ENCODE assay signal across 9 mouse cellular contexts in genomic region chr9:23221976-23222375, GRCm38 (mm10). TPM values are rescaled to one million over a fixed set of nuclear protein-coding genes. Genes with fewer than 3 reads are reported as not detected.
DNase-seq lines count a peak whose midpoint lies in the region; ATAC-seq lines count a peak whose summit lies in the region.
"Had no signal": no experiment of that assay in that cellular context is flagged by ENCODE, and none has a peak within 500 bp of the region (broad histone marks: within the 10 kb centered on the region; RNA-seq: fewer than 3 reads in every experiment).

No protein-coding gene starts in this region.

- no peaks in the 10 kb centered on the region for H3K9me3 ChIP-seq in forebrain, embryonic 13.5 days (replicated peaks)
- H3K9me3 ChIP-seq in liver, embryonic 16.5 days (replicated peaks; ENCODE audit: control insufficient read depth, low read length), result no peaks in the 10 kb centered on the region

- H3K27ac ChIP-seq in forebrain, embryonic 13.5 days, result no peak overlapping the region; the same call in 1 of the 2 replicates
- H3K27ac ChIP-seq in liver, embryonic 16.5 days (ENCODE audit: low read length), result no peak overlapping the region
- H3K27ac ChIP-seq: macrophage had no signal

- no peaks in the 10 kb centered on the region for H3K36me3 ChIP-seq in forebrain, embryonic 13.5 days (ENCODE audit: poor library complexity, severe bottlenecking)
- no peaks in the 10 kb centered on the region for H3K36me3 ChIP-seq in liver, embryonic 16.5 days (ENCODE audit: control insufficient read depth, insufficient read depth)

- intact Hi-C loops in heart, postnatal 14 days (cut with DNase I), result no loop called here

- 13% methylated on average over 4 of the region's 5 CpGs for WGBS in forebrain, embryonic 13.5 days
- WGBS in liver, embryonic 16.5 days (ENCODE audit: insufficient replicate concordance), result 16% methylated on average over 5 of the region's 5 CpGs

- H3K27me3 ChIP-seq in forebrain, embryonic 13.5 days, result peaks cover 33% of the 10 kb centered on the region
- H3K27me3 ChIP-seq in liver, embryonic 16.5 days (ENCODE audit: control insufficient read depth, insufficient read depth, low read depth, low read length), result peaks cover 44% of the 10 kb centered on the region

- peak overlapping the region; percentile 97 for H3K4me2 ChIP-seq in forebrain, embryonic 13.5 days
- H3K4me2 ChIP-seq in liver, embryonic 16.5 days (ENCODE audit: low read depth, low read length), result peak overlapping the region; percentile 56; the same call in 1 of the 2 replicates

- peak; percentile 85 for DNase-seq in heart, adult 11 months
- DNase-seq in heart, postnatal 14 days, result no peak
- DNase-seq in 3T3-L1 (ENCODE audit: low read depth, low spot score), result peak; percentile 12
- DNase-seq in urinary bladder, adult 18-20 months (ENCODE audit: low spot score in 2 of 2), result no peak
- DNase-seq in cerebellum, postnatal 10 days, result no peak
- DNase-seq in spleen, postnatal 10 days (ENCODE audit: low spot score in 2 of 2), result no peak

- peaks cover 32% of the 10 kb centered on the region for H3K4me1 ChIP-seq in forebrain, embryonic 13.5 days
- H3K4me1 ChIP-seq in liver, embryonic 16.5 days (ENCODE audit: control insufficient read depth, low read depth, low read length), result no peaks in the 10 kb centered on the region

- H3K4me3 ChIP-seq in forebrain, embryonic 13.5 days, result peak overlapping the region; percentile 79
- no peak overlapping the region for H3K4me3 ChIP-seq in liver, embryonic 16.5 days (ENCODE audit: low read depth, low read length)

- no peak for ATAC-seq in forebrain, embryonic 13.5 days
- no peak for ATAC-seq in liver, embryonic 16.5 days (ENCODE audit: low read depth)

- peak overlapping the region; percentile 89 for H3K9ac ChIP-seq in forebrain, embryonic 13.5 days
- no peak overlapping the region for H3K9ac ChIP-seq in liver, embryonic 16.5 days (ENCODE audit: low read depth, low read length)

RNA-seq across cellular contexts. Expression of gene Bmper, which starts 0.9 kb away (rescaled TPM):
- total RNA-seq in heart, postnatal 14 days (2021), result 1 to 10 TPM; 3.3 to 4.2 TPM
- 13.7 and 17.4 TPM in 2 replicates for polyA plus RNA-seq in forebrain, embryonic 13.5 days (2015; fragmentation: Nextera tagmentation; extraction: Ambion mirVana)
- 0.40 and 0.47 TPM in 2 replicates for polyA plus RNA-seq in liver, embryonic 16.5 days (2015; fragmentation: Nextera tagmentation; extraction: Ambion mirVana)
- polyA plus RNA-seq: macrophage had no signal

Comparison
In these comparisons a context has a peak if more than half of its experiments do, and no peak if none do; other contexts are left out.
1. DNase-seq: peak in heart, adult 11 months (single experiment) and 3T3-L1 (single experiment); none in heart, postnatal 14 days (0 of 2), urinary bladder, adult 18-20 months (0 of 2), cerebellum, postnatal 10 days (0 of 2) and spleen, postnatal 10 days (0 of 2).
2. RNA of gene Bmper, which starts 0.9 kb away (polyA plus RNA-seq): 13.7 to 17.4 TPM in forebrain, embryonic 13.5 days; 0.40 to 0.47 TPM in liver, embryonic 16.5 days; every median in the first group is over 10 times any median in the second.